Mouse (Mus musculus): ENCODE data around the gene Npy. TPM values are rescaled to one million over a fixed set of nuclear protein-coding genes. Genes with fewer than 3 reads are reported as not detected.

Gene Npy
- 16.7 and 25.0 TPM in 2 replicates for polyA plus RNA-seq (2015; fragmentation: Nextera tagmentation; extraction: Ambion mirVana)

DNA sequence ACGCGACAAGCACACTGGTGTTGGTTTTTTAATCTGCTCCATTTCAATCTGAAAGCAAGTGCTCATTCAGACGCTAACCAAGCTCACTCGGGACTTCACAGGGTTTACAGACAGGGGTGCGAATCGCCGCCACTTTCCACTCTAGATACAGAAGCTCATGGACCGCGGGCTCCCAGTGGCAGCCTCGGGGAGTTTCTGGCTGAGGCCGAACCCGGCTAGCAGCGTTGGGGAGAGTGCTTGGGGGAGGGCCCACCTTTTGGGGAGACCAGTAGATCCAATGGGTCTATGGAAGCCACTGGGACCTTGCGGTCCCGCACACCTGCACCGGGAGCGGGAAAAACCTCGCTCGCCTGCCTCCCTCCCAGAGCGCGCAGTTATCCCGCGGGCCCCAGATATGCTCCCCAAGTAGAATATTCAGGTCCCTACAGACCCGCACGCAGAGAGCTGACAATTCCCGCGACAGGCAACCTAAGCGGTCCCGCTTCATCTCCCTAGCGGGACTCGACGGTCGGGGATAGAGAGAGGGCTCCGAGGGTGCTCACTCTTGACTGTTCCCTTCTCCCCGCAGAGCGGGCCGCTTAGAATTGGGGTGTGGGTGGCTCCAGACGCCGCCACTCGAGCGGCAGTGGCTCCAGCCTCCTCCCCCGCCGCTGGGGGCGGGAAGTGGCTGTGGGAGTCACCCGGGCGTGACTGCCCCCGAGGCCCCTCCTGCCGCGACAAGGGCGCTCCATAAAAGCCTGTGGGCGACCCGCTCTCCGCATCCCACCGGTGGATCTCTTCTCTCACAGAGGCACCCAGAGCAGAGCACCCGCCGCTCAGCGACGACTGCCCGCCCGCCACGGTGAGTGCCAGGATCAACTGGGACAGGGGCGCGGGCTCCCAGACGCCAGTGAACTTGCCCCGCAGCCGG is at the start of gene Npy:
TSS of gene Npy (plus strand) at position 750 of the 910 bp plus-strand sequence.
- peak within 1 kb of the TSS; percentile 94 for H3K4me2 ChIP-seq (replicated peaks)
- peak; percentile 45; the same call in 1 of the 2 replicates for ATAC-seq
- peak within 1 kb of the TSS; percentile 43 for H3K4me3 ChIP-seq (replicated peaks)
- H3K36me3 ChIP-seq, result no peaks in the 10 kb centered on the region
- H3K9ac ChIP-seq, result no peak within 1 kb of the TSS; the same call in 1 of the 2 replicates
- WGBS, result under 1% methylated on average over 66 of the region's 66 CpGs
- no peak within 1 kb of the TSS for H3K27ac ChIP-seq
- H3K4me1 ChIP-seq (replicated peaks), result peaks cover 10% of the 10 kb centered on the region
- H3K27me3 ChIP-seq (replicated peaks), result peaks cover 39% of the 10 kb centered on the region
- no peaks in the 10 kb centered on the region for H3K9me3 ChIP-seq

- Histone ChIP-seq H3K9me3 (no peaks in the 10 kb centered on the region), H3K27ac (no peak overlapping the region), H3K36me3 (no peaks in the 10 kb centered on the region), H3K4me1 (replicated peaks) (0 out of 2 replicates have a peak, but pooled peaks cover 4% of the 10 kb centered on the region), H3K27me3 (replicated peaks) (no peaks in the 10 kb centered on the region), H3K9ac (no peak overlapping the region), H3K4me3 (replicated peaks) (no peak overlapping the region), H3K4me2 (replicated peaks) (no peak overlapping the region)
- WGBS, result 61% methylated on average over 8 of the region's 8 CpGs
- no peak for ATAC-seq
Observed at GRCm38 (mm10) chr6:49775006-49775405, 47.5 kb upstream of the Npy start.

DNA sequence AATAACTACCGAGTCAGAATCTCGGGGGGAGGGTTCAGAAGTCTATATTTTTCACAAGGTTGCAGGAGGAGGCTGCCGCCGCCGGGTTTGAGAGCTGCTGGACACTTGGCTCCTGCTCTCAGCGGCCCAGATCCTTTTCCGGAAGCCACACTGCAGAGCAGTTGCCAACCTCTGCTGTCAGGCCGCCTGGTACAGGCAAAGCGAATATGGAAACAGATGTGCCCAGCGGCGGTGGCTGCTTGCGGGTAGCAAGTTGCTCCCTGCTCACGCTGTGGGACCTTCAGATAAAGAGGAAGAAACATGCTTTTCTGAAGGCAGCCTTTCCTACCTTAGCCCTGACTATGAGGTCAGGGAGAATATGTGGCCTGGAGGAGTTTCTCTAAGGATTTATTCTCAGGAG is 44.4 kb upstream of the Npy start:
- no peak overlapping the region for H3K4me3 ChIP-seq (replicated peaks)
- ATAC-seq, result no peak
- H3K4me1 ChIP-seq (replicated peaks), result 0 out of 2 replicates have a peak, but pooled peaks cover 4% of the 10 kb centered on the region
- no peaks in the 10 kb centered on the region for H3K9me3 ChIP-seq
- no peak overlapping the region for H3K4me2 ChIP-seq (replicated peaks)
- no peak overlapping the region for H3K9ac ChIP-seq
- no peaks in the 10 kb centered on the region for H3K36me3 ChIP-seq
- no peaks in the 10 kb centered on the region for H3K27me3 ChIP-seq (replicated peaks)
- WGBS, result 61% methylated on average over 13 of the region's 13 CpGs
- H3K27ac ChIP-seq, result no peak overlapping the region

GRCm38 (mm10) chr6:49778729-49779128 is 43.8 kb upstream of the Npy start:
- no peak for ATAC-seq
- no peak overlapping the region for H3K4me3 ChIP-seq (replicated peaks)
- H3K4me2 ChIP-seq (replicated peaks), result no peak overlapping the region
- H3K4me1 ChIP-seq (replicated peaks), result 0 out of 2 replicates have a peak, but pooled peaks cover 4% of the 10 kb centered on the region
- no peaks in the 10 kb centered on the region for H3K36me3 ChIP-seq
- no peak overlapping the region for H3K9ac ChIP-seq
- WGBS, result 83% methylated on average over 9 of the region's 9 CpGs
- no peak overlapping the region for H3K27ac ChIP-seq
- H3K27me3 ChIP-seq (replicated peaks), result no peaks in the 10 kb centered on the region
- no peaks in the 10 kb centered on the region for H3K9me3 ChIP-seq

DNA sequence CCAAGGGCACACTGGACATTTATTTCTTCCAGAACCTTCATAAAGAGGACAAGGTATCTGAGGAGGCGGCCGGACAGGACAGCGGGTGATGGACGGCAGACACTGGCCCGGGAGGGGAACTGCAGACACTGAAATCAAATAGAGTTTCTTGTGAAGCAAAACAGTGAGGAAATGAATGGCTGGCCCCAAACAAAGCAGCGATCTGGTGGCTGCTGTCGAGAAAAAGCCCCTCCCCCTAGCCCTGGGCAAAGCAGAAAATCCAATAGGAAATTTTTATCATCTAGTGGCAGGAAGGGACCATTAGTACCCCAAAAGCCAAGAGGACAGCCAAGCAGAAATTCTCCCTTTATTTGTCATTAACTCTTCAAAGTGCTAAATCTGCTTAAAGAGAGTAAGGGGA is 42.9 kb upstream of the Npy start:
- no peaks in the 10 kb centered on the region for H3K27me3 ChIP-seq (replicated peaks)
- H3K4me3 ChIP-seq (replicated peaks), result no peak overlapping the region
- H3K4me2 ChIP-seq (replicated peaks), result no peak overlapping the region
- ATAC-seq, result no peak
- 0 out of 2 replicates have a peak, but pooled peaks cover 4% of the 10 kb centered on the region for H3K4me1 ChIP-seq (replicated peaks)
- no peak overlapping the region for H3K9ac ChIP-seq
- H3K36me3 ChIP-seq, result no peaks in the 10 kb centered on the region
- 30% methylated on average over 7 of the region's 7 CpGs for WGBS
- no peak overlapping the region for H3K27ac ChIP-seq
- H3K9me3 ChIP-seq, result no peaks in the 10 kb centered on the region

GRCm38 (mm10) chr6:49780846-49781400 is 41.6 kb upstream of the Npy start:
- Histone ChIP-seq H3K9ac (no peak overlapping the region), H3K27ac (no peak overlapping the region), H3K36me3 (no peaks in the 10 kb centered on the region), H3K4me1 (replicated peaks) (0 out of 2 replicates have a peak, but pooled peaks cover 4% of the 10 kb centered on the region), H3K9me3 (no peaks in the 10 kb centered on the region), H3K27me3 (replicated peaks) (no peaks in the 10 kb centered on the region), H3K4me2 (replicated peaks) (no peak overlapping the region), H3K4me3 (replicated peaks) (no peak overlapping the region)
- WGBS, result 67% methylated on average over 9 of the region's 9 CpGs
- no peak for ATAC-seq

- Histone ChIP-seq H3K9ac (no peak overlapping the region), H3K4me1 (replicated peaks) (0 out of 2 replicates have a peak, but pooled peaks cover 4% of the 10 kb centered on the region), H3K27ac (no peak overlapping the region), H3K4me3 (replicated peaks) (no peak overlapping the region), H3K4me2 (replicated peaks) (no peak overlapping the region), H3K27me3 (replicated peaks) (no peaks in the 10 kb centered on the region), H3K36me3 (no peaks in the 10 kb centered on the region), H3K9me3 (no peaks in the 10 kb centered on the region)
- ATAC-seq, result no peak
- WGBS, result 78% methylated on average over 5 of the region's 5 CpGs
Observed at GRCm38 (mm10) chr6:49781852-49782251, 40.7 kb upstream of the Npy start.

GRCm38 (mm10) chr6:49782679-49783078 is 39.8 kb upstream of the Npy start:
- H3K27me3 ChIP-seq (replicated peaks), result no peaks in the 10 kb centered on the region
- H3K9ac ChIP-seq, result no peak overlapping the region
- 62% methylated on average over 7 of the region's 7 CpGs for WGBS
- ATAC-seq, result peak; percentile 75
- H3K9me3 ChIP-seq, result no peaks in the 10 kb centered on the region
- H3K4me1 ChIP-seq (replicated peaks), result 0 out of 2 replicates have a peak, but pooled peaks cover 4% of the 10 kb centered on the region
- no peak overlapping the region for H3K27ac ChIP-seq
- H3K36me3 ChIP-seq, result no peaks in the 10 kb centered on the region
- no peak overlapping the region for H3K4me3 ChIP-seq (replicated peaks)
- no peak overlapping the region for H3K4me2 ChIP-seq (replicated peaks)

- WGBS, result 84% methylated on average over 12 of the region's 12 CpGs
- Histone ChIP-seq H3K4me3 (replicated peaks) (no peak overlapping the region), H3K9me3 (no peaks in the 10 kb centered on the region), H3K4me1 (replicated peaks) (no peaks in the 10 kb centered on the region), H3K27ac (no peak overlapping the region), H3K36me3 (no peaks in the 10 kb centered on the region), H3K27me3 (replicated peaks) (no peaks in the 10 kb centered on the region), H3K9ac (no peak overlapping the region), H3K4me2 (replicated peaks) (no peak overlapping the region)
- no peak for ATAC-seq
Observed at GRCm38 (mm10) chr6:49792524-49792923, 30.0 kb upstream of the Npy start.

GRCm38 (mm10) chr6:49804105-49804504 is 18.4 kb upstream of the Npy start:
- Histone ChIP-seq H3K9ac (no peak overlapping the region), H3K9me3 (no peaks in the 10 kb centered on the region), H3K27ac (no peak overlapping the region), H3K36me3 (no peaks in the 10 kb centered on the region), H3K4me2 (replicated peaks) (no peak overlapping the region), H3K4me1 (replicated peaks) (no peaks in the 10 kb centered on the region), H3K27me3 (replicated peaks) (no peaks in the 10 kb centered on the region), H3K4me3 (replicated peaks) (no peak overlapping the region)
- ATAC-seq, result 0 out of 2 replicates have a peak, but pooled peaks have one; percentile 15
- 59% methylated on average over 8 of the region's 8 CpGs for WGBS

DNA sequence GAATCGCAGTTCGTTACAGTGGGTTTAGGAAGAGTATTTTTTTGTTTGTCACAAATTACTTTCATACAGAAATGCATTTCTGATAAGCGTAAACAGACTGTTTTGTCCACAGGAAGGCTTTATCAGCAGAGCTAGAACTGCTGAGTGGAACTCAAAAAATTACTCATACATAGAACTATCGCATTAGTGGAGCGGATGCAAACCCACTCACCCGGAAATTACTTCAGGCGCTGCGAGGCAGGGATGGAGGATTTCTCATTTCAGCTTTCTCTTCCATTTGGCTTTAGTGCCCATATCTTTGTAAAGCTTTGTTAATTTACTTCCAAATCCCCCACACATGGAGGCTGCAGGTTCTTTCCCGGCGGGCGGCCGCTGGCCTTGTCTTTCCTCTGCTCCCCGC is 14.4 kb upstream of the Npy start:
- Histone ChIP-seq H3K4me3 (replicated peaks) (no peak overlapping the region), H3K4me2 (replicated peaks) (peak overlapping the region; percentile 43), H3K9me3 (no peaks in the 10 kb centered on the region), H3K4me1 (replicated peaks) (no peaks in the 10 kb centered on the region), H3K27ac (no peak overlapping the region), H3K27me3 (replicated peaks) (no peaks in the 10 kb centered on the region), H3K9ac (no peak overlapping the region), H3K36me3 (no peaks in the 10 kb centered on the region)
- ATAC-seq, result no peak
- 27% methylated on average over 13 of the region's 13 CpGs for WGBS

- Histone ChIP-seq H3K4me2 (replicated peaks) (no peak overlapping the region), H3K36me3 (no peaks in the 10 kb centered on the region), H3K9me3 (no peaks in the 10 kb centered on the region), H3K4me3 (replicated peaks) (no peak overlapping the region), H3K27me3 (replicated peaks) (peaks cover 15% of the 10 kb centered on the region), H3K4me1 (replicated peaks) (peaks cover 3% of the 10 kb centered on the region; the same call in 1 of the 2 replicates), H3K9ac (no peak overlapping the region), H3K27ac (no peak overlapping the region)
- WGBS, result 68% methylated on average over 5 of the region's 5 CpGs
- ATAC-seq, result no peak
Observed at GRCm38 (mm10) chr6:49817183-49817582, 5.3 kb upstream of the Npy start.

All from intestine, embryonic 15.5 days (tissue).